Mouse (Mus musculus) liver, postnatal 0 days (tissue): ENCODE data around the gene Topors. TPM values are rescaled to one million over a fixed set of nuclear protein-coding genes. Genes with fewer than 3 reads are reported as not detected.

Experiments used
- ATAC-seq: fragments of 200-750 bp; cut with Nextera tagmentation; 2 replicates; pipeline ENCODE4 v1.8.0; 2017; ENCODE audit warnings: mild to moderate bottlenecking, moderate library complexity
- DNase-seq: peaks from one replicate; pipeline ENCODE4 v3.0.0-alpha.2; 2016
- H3K27ac ChIP-seq: fragments of 300-500 bp; sonication (generic); 2 replicates; pipeline ENCODE4 v1.5.1; 2014; ENCODE audit warnings: antibody characterized with exemption, moderate library complexity, mild to moderate bottlenecking, low read depth
- H3K27me3 ChIP-seq: fragments of 300-500 bp; sonication (generic); 2 replicates; pipeline ENCODE4 v1.6.1; 2014; ENCODE audit warnings: low read length, control low read depth, mixed read lengths; ENCODE audit not compliant: insufficient read depth
- H3K36me3 ChIP-seq: fragments of 300-500 bp; sonication (generic); replicated peaks from 2 replicates; pipeline ENCODE4 v1.6.1; 2014; ENCODE audit warnings: mild to moderate bottlenecking, control low read depth, low read length, moderate library complexity, mixed read lengths; ENCODE audit not compliant: insufficient read depth
- H3K4me1 ChIP-seq: fragments of 300-500 bp; sonication (generic); 2 replicates; pipeline ENCODE4 v1.6.1; 2014; ENCODE audit warnings: antibody characterized with exemption, mild to moderate bottlenecking, control low read depth; ENCODE audit not compliant: insufficient read depth
- H3K4me2 ChIP-seq: fragments of 300-500 bp; sonication (generic); 2 replicates; pipeline ENCODE4 v1.6.1; 2014; ENCODE audit warnings: low read depth, mild to moderate bottlenecking, low read length, moderate library complexity, mixed read lengths
- H3K4me3 ChIP-seq: fragments of 300-500 bp; sonication (generic); 2 replicates; pipeline ENCODE4 v1.5.1; 2014; ENCODE audit warnings: low read depth, low read length
- H3K9ac ChIP-seq: fragments of 300-500 bp; sonication (generic); replicated peaks from 2 replicates; pipeline ENCODE4 v1.6.1; 2014; ENCODE audit warnings: mild to moderate bottlenecking, moderate library complexity
- H3K9me3 ChIP-seq: fragments of 300-500 bp; sonication (generic); 2 replicates; pipeline ENCODE4 v1.6.1; 2016; ENCODE audit warnings: mild to moderate bottlenecking, control low read depth, low read length, mixed read lengths
- CTCF ChIP-seq: sonication (generic); IDR thresholded peaks from 2 replicates; pipeline ENCODE4 v1.5.1; 2016; ENCODE audit warnings: antibody characterized with exemption, low read depth
- EP300 ChIP-seq: IDR thresholded peaks from 2 replicates; pipeline ENCODE4 v1.6.1; 2016; ENCODE audit warnings: antibody characterized with exemption, low read depth, mild to moderate bottlenecking
- WGBS: fragments of 180-500 bp; shearing (Covaris S2); extraction: QIAGEN DNeasy Blood & Tissue Kit; methylation state at CpG from one replicate; pipeline ENCODE4 v1.1.7; 2014; ENCODE audit not compliant: insufficient replicate concordance; 5-methylcytosine and 5-hydroxymethylcytosine counted together
- polyA plus RNA-seq: library from polyadenylated mRNA; unstranded; fragments of >200 nt; fragmentation: Nextera tagmentation; extraction: Ambion mirVana; gene quantifications from 2 replicates; pipeline ENCODE4 v1.2.1, GENCODE M21; 2015

Topors gene
- polyA plus RNA-seq, 1 experiment from 2014 or later = 12.0 TPM

GRCm38 (mm10) chr4:40234256-40234655, 35.4 kb downstream of the Topors start:
- TF ChIP-seq CTCF = no peak
- TF ChIP-seq EP300 = no peak
- Histone ChIP-seq H3K9ac (no peak overlapping the region), H3K4me1 (peaks cover 9% of the 10 kb centered on the region), H3K4me2 (no peak overlapping the region), H3K27ac (no peak overlapping the region), H3K4me3 (no peak overlapping the region), H3K9me3 (no peaks in the 10 kb centered on the region), H3K27me3 (no peaks in the 10 kb centered on the region), H3K36me3 (peaks cover 17% of the 10 kb centered on the region)
- ATAC-seq = no peak
- WGBS = 83% methylated on average over 5 of the region's 6 CpGs
- DNase-seq = no peak

- Histone ChIP-seq H3K9ac (no peak overlapping the region), H3K4me2 (no peak overlapping the region), H3K4me3 (no peak overlapping the region), H3K27me3 (no peaks in the 10 kb centered on the region), H3K9me3 (no peaks in the 10 kb centered on the region), H3K27ac (no peak overlapping the region), H3K36me3 (peaks cover 20% of the 10 kb centered on the region), H3K4me1 (peaks cover 6% of the 10 kb centered on the region)
- ATAC-seq (no peak), DNase-seq (no peak)
- no peak for TF ChIP-seq EP300
- TF ChIP-seq CTCF = no peak
- WGBS = 67% methylated on average over 7 of the region's 7 CpGs
Observed at GRCm38 (mm10) chr4:40233062-40233664, 36.5 kb downstream of the Topors start.

GRCm38 (mm10) chr4:40229723-40230122, 39.9 kb downstream of the Topors start:
- TF ChIP-seq CTCF = no peak
- no peak for TF ChIP-seq EP300
- Histone ChIP-seq H3K36me3 (peaks cover 36% of the 10 kb centered on the region), H3K27me3 (no peaks in the 10 kb centered on the region), H3K4me1 (no peaks in the 10 kb centered on the region), H3K4me2 (no peak overlapping the region), H3K27ac (no peak overlapping the region), H3K4me3 (no peak overlapping the region), H3K9ac (no peak overlapping the region), H3K9me3 (no peaks in the 10 kb centered on the region)
- DNase-seq (no peak), ATAC-seq (no peak)
- WGBS = 93% methylated on average over 6 of the region's 6 CpGs

- H3K4me2 ChIP-seq = no peak overlapping the region
- no peaks in the 10 kb centered on the region for H3K27me3 ChIP-seq
- WGBS = 83% methylated on average over 7 of the region's 7 CpGs
- no peaks in the 10 kb centered on the region for H3K4me1 ChIP-seq
- no peak for TF ChIP-seq CTCF
- TF ChIP-seq EP300 = no peak
- H3K9me3 ChIP-seq = no peaks in the 10 kb centered on the region
- no peak overlapping the region for H3K27ac ChIP-seq
- peaks cover 39% of the 10 kb centered on the region for H3K36me3 ChIP-seq
- no peak overlapping the region for H3K4me3 ChIP-seq
- DNase-seq (no peak), ATAC-seq (no peak)
- no peak overlapping the region for H3K9ac ChIP-seq
Observed at GRCm38 (mm10) chr4:40227886-40228285, 41.8 kb downstream of the Topors start.

GRCm38 (mm10) chr4:40227131-40227530, 42.5 kb downstream of the Topors start:
- H3K4me2 ChIP-seq = no peak overlapping the region
- peaks cover 35% of the 10 kb centered on the region for H3K36me3 ChIP-seq
- 86% methylated on average over 11 of the region's 11 CpGs for WGBS
- H3K9me3 ChIP-seq = no peaks in the 10 kb centered on the region
- DNase-seq = no peak
- H3K4me1 ChIP-seq = no peaks in the 10 kb centered on the region
- H3K27ac ChIP-seq = no peak overlapping the region
- H3K4me3 ChIP-seq = no peak overlapping the region
- no peak for TF ChIP-seq CTCF
- no peak for TF ChIP-seq EP300
- H3K9ac ChIP-seq = no peak overlapping the region
- H3K27me3 ChIP-seq = no peaks in the 10 kb centered on the region
- ATAC-seq = no peak

GRCm38 (mm10) chr4:40226095-40226494, 43.6 kb downstream of the Topors start:
- ATAC-seq = no peak
- no peak overlapping the region for H3K9ac ChIP-seq

More at GRCm38 (mm10) chr4:40226095-40226494, 43.6 kb downstream of the Topors start:
- no peaks in the 10 kb centered on the region for H3K4me1 ChIP-seq
- no peak for TF ChIP-seq CTCF
- TF ChIP-seq EP300 = no peak
- 72% methylated on average over 5 of the region's 5 CpGs for WGBS
- H3K4me2 ChIP-seq = no peak overlapping the region
- no peaks in the 10 kb centered on the region for H3K9me3 ChIP-seq
- peaks cover 35% of the 10 kb centered on the region for H3K36me3 ChIP-seq
- DNase-seq = no peak
- H3K27me3 ChIP-seq = no peaks in the 10 kb centered on the region
- H3K27ac ChIP-seq = no peak overlapping the region
- no peak overlapping the region for H3K4me3 ChIP-seq
